Mouse (Mus musculus) kidney, adult 2 months (tissue): ENCODE measurements around the gene Trappc11. TPM values are rescaled to one million over a fixed set of nuclear protein-coding genes. Genes with fewer than 3 reads are reported as not detected.
"Not testable (repeated sequence)": the region's sequence is repeated elsewhere in the genome, so short reads cannot be mapped to it uniquely, and the experiment has no call there.

Source experiments
- DNase-seq: peaks from one replicate; pipeline ENCODE4 v3.0.0; 2021
- H3K27ac ChIP-seq: fragments of 200-500 bp; 2 replicates; pipeline ENCODE4 v1.5.1; 2012; ENCODE audit warnings: low read depth, low read length, control low read depth, inconsistent platforms; ENCODE audit not compliant: insufficient read depth
- H3K27me3 ChIP-seq: fragments of 200-500 bp; replicated peaks from 2 replicates; pipeline ENCODE4 v1.6.1; 2012; ENCODE audit warnings: mild to moderate bottlenecking, moderate library complexity, low read length, inconsistent platforms; ENCODE audit not compliant: control insufficient read depth, insufficient read depth
- H3K36me3 ChIP-seq: fragments of 200-500 bp; 2 replicates; pipeline ENCODE4 v1.6.1; 2012; ENCODE audit warnings: mild to moderate bottlenecking, moderate library complexity, low read length, inconsistent platforms; ENCODE audit not compliant: control insufficient read depth, insufficient read depth
- H3K4me1 ChIP-seq: fragments of 200-500 bp; 2 replicates; pipeline ENCODE4 v1.6.1; 2011; ENCODE audit warnings: low read length; ENCODE audit not compliant: control insufficient read depth, insufficient read depth
- H3K4me3 ChIP-seq: fragments of 200-500 bp; 2 replicates; pipeline ENCODE4 v1.5.1; 2011; ENCODE audit warnings: mild to moderate bottlenecking, low read depth, low read length, control low read depth; ENCODE audit not compliant: insufficient read depth
- CTCF ChIP-seq: fragments of 200-500 bp; conservative IDR thresholded peaks from 2 replicates; pipeline ENCODE4 v1.5.1; 2011; ENCODE audit warnings: low read depth, mild to moderate bottlenecking, control low read depth, low read length, moderate library complexity, mixed read lengths; ENCODE audit not compliant: insufficient read depth, insufficient read length
- POLR2A ChIP-seq: fragments of 200-500 bp; IDR thresholded peaks from one replicate; pipeline ENCODE4 v1.6.1; 2011; ENCODE audit warnings: low read depth, low read length, control low read depth
- WGBS: fragments of 180-500 bp; shearing (Covaris S2); methylation state at CpG from one replicate; pipeline ENCODE4 v1.1.7; 2018; 5-methylcytosine and 5-hydroxymethylcytosine counted together
- polyA plus RNA-seq: library from polyadenylated mRNA; depleted of rRNA; stranded (reverse); fragments of >200 nt; gene quantifications from 2 replicates; pipeline ENCODE4 v1.2.3, GENCODE M21; 2012

Trappc11 gene
- polyA plus RNA-seq, 1 experiment: 22.9 TPM

- 80% methylated on average over 12 of the region's 12 CpGs for WGBS
- Histone ChIP-seq H3K4me3 (no peak overlapping the region), H3K4me1 (0 out of 2 replicates have a peak, but pooled peaks cover 3% of the 10 kb centered on the region), H3K27me3 (no peaks in the 10 kb centered on the region), H3K36me3 (peaks cover 1% of the 10 kb centered on the region; the same call in 1 of the 2 replicates), H3K27ac (no peak overlapping the region)
- no peak for TF ChIP-seq CTCF
- no peak for TF ChIP-seq POLR2A
- DNase-seq: no peak
Measured at GRCm38 (mm10) chr8:47493106-47493505, 40.2 kb downstream of the Trappc11 start.

- H3K36me3 ChIP-seq: 0 out of 2 replicates have a peak, but pooled peaks cover 1% of the 10 kb centered on the region
- no peaks in the 10 kb centered on the region for H3K4me1 ChIP-seq
- H3K4me3 ChIP-seq: no peak overlapping the region
- TF ChIP-seq CTCF: no peak
- TF ChIP-seq POLR2A: no peak
- H3K27ac ChIP-seq: no peak overlapping the region
- 87% methylated on average over 3 of the region's 3 CpGs for WGBS
- no peak for DNase-seq
- no peaks in the 10 kb centered on the region for H3K27me3 ChIP-seq
Measured at GRCm38 (mm10) chr8:47487231-47487630, 46.0 kb downstream of the Trappc11 start.

GRCm38 (mm10) chr8:47482354-47483071 is 50.8 kb downstream of the Trappc11 start:
- no peaks in the 10 kb centered on the region for H3K36me3 ChIP-seq
- no peak for TF ChIP-seq CTCF
- TF ChIP-seq POLR2A: no peak
- 42% methylated on average over 12 of the region's 12 CpGs for WGBS
- no peaks in the 10 kb centered on the region for H3K27me3 ChIP-seq
- H3K4me1 ChIP-seq: no peaks in the 10 kb centered on the region
- H3K27ac ChIP-seq: 0 out of 2 replicates have a peak overlapping the region, but pooled peaks have one; percentile 6
- no peak overlapping the region for H3K4me3 ChIP-seq
- peak; percentile 68 for DNase-seq

- no peak for DNase-seq
- H3K4me3 ChIP-seq: no peak overlapping the region
- no peaks in the 10 kb centered on the region for H3K27me3 ChIP-seq
- no peak for TF ChIP-seq POLR2A
- TF ChIP-seq CTCF: no peak
- no peaks in the 10 kb centered on the region for H3K36me3 ChIP-seq
- WGBS: 83% methylated on average over 7 of the region's 7 CpGs
- no peak overlapping the region for H3K27ac ChIP-seq
- H3K4me1 ChIP-seq: no peaks in the 10 kb centered on the region
Measured at GRCm38 (mm10) chr8:47480039-47480438, 53.2 kb downstream of the Trappc11 start.

GRCm38 (mm10) chr8:47461650-47462049 is 71.6 kb downstream of the Trappc11 start:
- WGBS: 70% methylated on average over 10 of the region's 10 CpGs
- no peaks in the 10 kb centered on the region for H3K36me3 ChIP-seq
- H3K4me3 ChIP-seq: no peak overlapping the region
- DNase-seq: peak; percentile 79
- H3K27me3 ChIP-seq: 0 out of 2 replicates have a peak, but pooled peaks cover 1% of the 10 kb centered on the region
- TF ChIP-seq POLR2A: no peak
- no peak for TF ChIP-seq CTCF
- no peak overlapping the region for H3K27ac ChIP-seq
- no peaks in the 10 kb centered on the region for H3K4me1 ChIP-seq

- peak; percentile 49 for DNase-seq
- Histone ChIP-seq H3K4me3 (no peak overlapping the region), H3K4me1 (no peaks in the 10 kb centered on the region), H3K27ac (peak overlapping the region; percentile 46; the same call in 1 of the 2 replicates), H3K36me3 (no peaks in the 10 kb centered on the region), H3K27me3 (0 out of 2 replicates have a peak, but pooled peaks cover 1% of the 10 kb centered on the region)
- WGBS: 20% methylated on average over 6 of the region's 6 CpGs
- TF ChIP-seq CTCF (no peak), POLR2A (no peak)
Measured at GRCm38 (mm10) chr8:47459216-47459749, 74.0 kb downstream of the Trappc11 start.

- TF ChIP-seq POLR2A (no peak), CTCF (no peak)
- no peak overlapping the region for H3K4me3 ChIP-seq
- no peak overlapping the region; the same call in 1 of the 2 replicates for H3K27ac ChIP-seq
- WGBS: 94% methylated on average over 10 of the region's 10 CpGs
- H3K36me3 ChIP-seq: no peaks in the 10 kb centered on the region
- H3K27me3 ChIP-seq: 0 out of 2 replicates have a peak, but pooled peaks cover 1% of the 10 kb centered on the region
- H3K4me1 ChIP-seq: no peaks in the 10 kb centered on the region
- peak; percentile 30 for DNase-seq
Measured at GRCm38 (mm10) chr8:47458591-47458990, 74.7 kb downstream of the Trappc11 start.

GRCm38 (mm10) chr8:47449211-47449610 is 84.1 kb downstream of the Trappc11 start:
- WGBS: 96% methylated on average over 2 of the region's 2 CpGs
- not testable (repeated sequence) for H3K27me3 ChIP-seq, H3K36me3 ChIP-seq, H3K27ac ChIP-seq, H3K4me1 ChIP-seq, H3K4me3 ChIP-seq, DNase-seq
